In the genomic region with DNA sequence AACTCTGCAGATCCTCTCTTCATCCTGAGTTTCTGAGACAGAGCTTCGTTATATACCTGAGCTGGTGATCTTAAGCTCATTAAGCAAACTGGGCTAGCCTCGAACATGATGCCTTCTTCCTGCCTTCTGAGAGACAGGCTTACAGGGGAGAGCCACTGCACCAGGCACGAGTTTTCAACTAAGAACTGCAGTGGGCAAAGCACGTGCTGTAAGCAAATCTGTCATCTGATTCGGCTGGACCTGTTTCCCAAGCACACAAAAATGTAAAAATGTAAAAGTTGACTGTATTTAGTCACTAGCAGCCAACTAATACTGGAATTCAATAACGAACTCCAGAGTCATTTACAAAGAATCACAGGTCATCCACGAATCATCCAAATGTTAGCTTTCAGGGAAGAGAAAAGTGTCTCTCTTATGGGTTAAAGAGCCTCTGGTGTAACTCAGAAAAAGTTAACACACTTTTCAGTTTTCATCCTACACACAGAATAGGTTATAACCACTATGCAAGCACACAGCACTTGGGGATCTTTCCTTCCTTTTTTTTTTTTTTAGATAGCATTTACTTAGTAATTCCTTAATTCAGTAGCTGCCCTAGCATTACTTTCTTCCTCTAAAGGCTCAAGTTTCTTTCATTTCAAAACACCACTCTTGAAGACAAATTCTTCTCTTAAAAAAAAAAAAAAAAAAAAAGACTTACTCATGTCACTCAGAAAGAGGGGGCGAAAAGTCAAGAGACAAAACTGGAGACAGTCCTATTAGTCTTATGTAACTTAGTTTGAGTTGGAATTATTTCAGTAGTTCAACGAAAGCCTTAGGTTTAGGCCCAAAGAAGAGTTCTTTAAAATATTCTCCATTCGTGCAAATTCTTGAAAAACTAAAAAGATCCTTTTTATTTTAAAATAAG, we compare ENCODE assay signal across 10 mouse cellular contexts. TPM values are rescaled to one million over a fixed set of nuclear protein-coding genes. Genes with fewer than 3 reads are reported as not detected.
DNase-seq lines count a peak whose midpoint lies in the region; ATAC-seq lines count a peak whose summit lies in the region.
"Had no signal": no experiment of that assay in that cellular context is flagged by ENCODE, and none has a peak within 500 bp of the region (broad histone marks: within the 10 kb centered on the region; RNA-seq: fewer than 3 reads in every experiment).

No protein-coding gene starts in this region.

- H3K9me3 ChIP-seq in kidney, embryonic 15.5 days (replicated peaks) = no peaks in the 10 kb centered on the region
- H3K9me3 ChIP-seq in forebrain, embryonic 14.5 days (replicated peaks; ENCODE audit: control insufficient read depth, low read length) = no peaks in the 10 kb centered on the region
- H3K9me3 ChIP-seq in liver, embryonic 15.5 days (replicated peaks) = no peaks in the 10 kb centered on the region

- no peak for DNase-seq in kidney, postnatal 14 days
- DNase-seq in NIH3T3 (ENCODE audit: low read depth) = peak; percentile 37
- DNase-seq in forebrain, embryonic 14.5 days (ENCODE audit: low spot score) = no peak
- DNase-seq in spleen, postnatal 14 days (ENCODE audit: low spot score in 2 of 2) = no peak
- no peak for DNase-seq in spleen, adult 12 weeks (ENCODE audit: low spot score)
- no peak for DNase-seq in adrenal gland, postnatal 25 days
- DNase-seq: kidney, adult 8-10 months; lung, postnatal 4 days had no signal

- no peak overlapping the region for H3K9ac ChIP-seq in kidney, embryonic 15.5 days
- no peak overlapping the region for H3K9ac ChIP-seq in forebrain, embryonic 14.5 days (ENCODE audit: low read length)
- H3K9ac ChIP-seq in liver, embryonic 15.5 days = peak overlapping the region; percentile 19; the same call in 1 of the 2 replicates

- no peak overlapping the region for H3K4me3 ChIP-seq in kidney, embryonic 15.5 days (replicated peaks)
- H3K4me3 ChIP-seq in forebrain, embryonic 14.5 days (ENCODE audit: low read depth, low read length) = no peak overlapping the region
- H3K4me3 ChIP-seq in liver, embryonic 15.5 days (replicated peaks) = peak overlapping the region; percentile 16

- H3K36me3 ChIP-seq in kidney, embryonic 15.5 days = peaks cover 16% of the 10 kb centered on the region; the same call in 1 of the 2 replicates
- H3K36me3 ChIP-seq in forebrain, embryonic 14.5 days (ENCODE audit: control insufficient read depth, insufficient read depth, low read length) = no peaks in the 10 kb centered on the region
- peaks cover 13% of the 10 kb centered on the region; the same call in 1 of the 2 replicates for H3K36me3 ChIP-seq in liver, embryonic 15.5 days (replicated peaks)

- WGBS in kidney, embryonic 15.5 days = 70% methylated on average over 10 of the region's 10 CpGs
- WGBS in forebrain, embryonic 14.5 days = 78% methylated on average over 10 of the region's 10 CpGs
- 55% methylated on average over 10 of the region's 10 CpGs for WGBS in liver, embryonic 15.5 days (ENCODE audit: insufficient replicate concordance)

- no peak for ATAC-seq in kidney, embryonic 15.5 days (replicated peaks; ENCODE audit: low FRiP score)
- no peak for ATAC-seq in forebrain, embryonic 14.5 days
- no peak for ATAC-seq in liver, embryonic 15.5 days (ENCODE audit: insufficient read depth)

- peak overlapping the region; percentile 34 for H3K4me2 ChIP-seq in kidney, embryonic 15.5 days
- 0 out of 2 replicates have a peak overlapping the region, but pooled peaks have one; percentile 16 for H3K4me2 ChIP-seq in forebrain, embryonic 14.5 days (ENCODE audit: low read length)
- H3K4me2 ChIP-seq in liver, embryonic 15.5 days = peak overlapping the region; percentile 96

- no peaks in the 10 kb centered on the region for H3K27me3 ChIP-seq in kidney, embryonic 15.5 days
- no peaks in the 10 kb centered on the region for H3K27me3 ChIP-seq in forebrain, embryonic 14.5 days (replicated peaks; ENCODE audit: control insufficient read depth, insufficient read depth, low read length)
- no peaks in the 10 kb centered on the region for H3K27me3 ChIP-seq in liver, embryonic 15.5 days

- no peak overlapping the region for H3K27ac ChIP-seq in kidney, embryonic 15.5 days
- H3K27ac ChIP-seq in forebrain, embryonic 14.5 days (ENCODE audit: low read depth, low read length) = no peak overlapping the region
- H3K27ac ChIP-seq in liver, embryonic 15.5 days (replicated peaks) = no peak overlapping the region

- peaks cover 43% of the 10 kb centered on the region for H3K4me1 ChIP-seq in kidney, embryonic 15.5 days
- peaks cover 24% of the 10 kb centered on the region for H3K4me1 ChIP-seq in forebrain, embryonic 14.5 days (ENCODE audit: control insufficient read depth, insufficient read depth, low read length)
- H3K4me1 ChIP-seq in liver, embryonic 15.5 days (replicated peaks) = peaks cover 70% of the 10 kb centered on the region

RNA-seq across cellular contexts. Expression of a gene that starts 3.1 kb away (rescaled TPM):
- polyA plus RNA-seq in kidney, embryonic 15.5 days (2015; fragmentation: Nextera tagmentation; extraction: Ambion mirVana) = 19.5 and 19.6 TPM in 2 replicates
- polyA plus RNA-seq in forebrain, embryonic 14.5 days (2014; fragmentation: Nextera tagmentation; extraction: Ambion mirVana) = 11.7 and 15.8 TPM in 2 replicates
- 8.6 and 9.1 TPM in 2 replicates for polyA plus RNA-seq in liver, embryonic 15.5 days (2015; fragmentation: Nextera tagmentation; extraction: Ambion mirVana)
- total RNA-seq in adrenal gland, postnatal 25 days (2021) = 85.2 and 92.0 TPM in 2 replicates

RNA-seq across cellular contexts. Expression of a gene that starts 42.0 kb away (rescaled TPM):
- polyA plus RNA-seq in kidney, embryonic 15.5 days (2015; fragmentation: Nextera tagmentation; extraction: Ambion mirVana) = 31.7 and 34.2 TPM in 2 replicates
- 18.2 and 20.5 TPM in 2 replicates for polyA plus RNA-seq in forebrain, embryonic 14.5 days (2014; fragmentation: Nextera tagmentation; extraction: Ambion mirVana)
- polyA plus RNA-seq in liver, embryonic 15.5 days (2015; fragmentation: Nextera tagmentation; extraction: Ambion mirVana) = 10.2 and 10.8 TPM in 2 replicates
- total RNA-seq in adrenal gland, postnatal 25 days (2021) = 39.1 and 41.2 TPM in 2 replicates

Comparison
In these comparisons a context has a peak if more than half of its experiments do, and no peak if none do; other contexts are left out.
1. H3K4me2 ChIP-seq: peak in every context shown above with its lines; median percentile 96 in liver, embryonic 15.5 days; 34 in kidney, embryonic 15.5 days; 16 in forebrain, embryonic 14.5 days.